Mouse (Mus musculus) layer of hippocampus, postnatal 10 days (tissue): ENCODE data around the gene Aamp. TPM values are rescaled to one million over a fixed set of nuclear protein-coding genes. Genes with fewer than 3 reads are reported as not detected.

Source experiments
- DNase-seq, 2 experiments: peaks; one replicate each; pipeline ENCODE4 v3.0.0; 2021; ENCODE audit warnings: low spot score in 2 of 2
- total RNA-seq, 2 experiments: library from RNA; stranded (reverse); gene quantifications; 2 replicates each; pipeline ENCODE4 v1.2.3; 2021

Gene Aamp
- total RNA-seq, 2 experiments from 2014 or later = 141 to 158 TPM

GRCm38 (mm10) chr1:74239162-74239561 is 45.4 kb downstream of the Aamp start:
- DNase-seq = no peak

- no peak for DNase-seq
These were observed 46.4 kb downstream of the Aamp start for GRCm38 (mm10) chr1:74238136-74238535.

GRCm38 (mm10) chr1:74237671-74238070 is 46.9 kb downstream of the Aamp start:
- no peak for DNase-seq

- DNase-seq = no peak
These were observed 47.8 kb downstream of the Aamp start for GRCm38 (mm10) chr1:74236590-74237317.

- DNase-seq = peak; percentile 95 to 98
These were observed 48.5 kb downstream of the Aamp start, which contains the start of gene Arpc2 for GRCm38 (mm10) chr1:74235938-74236589. Gene Arpc2, plus strand, starts transcription at chr1:74236084.

- DNase-seq = no peak
These were observed 53.5 kb downstream of the Aamp start for GRCm38 (mm10) chr1:74230992-74231391.

- no peak for DNase-seq
These were observed 54.6 kb downstream of the Aamp start for GRCm38 (mm10) chr1:74229942-74230341.

Other genes with a start within 250 kb of the Aamp start
- gene Tns1, start 160.3 kb downstream of the Aamp start, total RNA-seq = 10 to 100 TPM; 35.2 to 35.3 TPM
- gene Rufy4, start 159.2 kb downstream of the Aamp start, total RNA-seq = under 1 TPM in 1 of 2 experiments, not detected in 1; 0.21 TPM
- under 1 TPM; 0.13 to 0.25 TPM for gene Cxcr2, start 130.7 kb downstream of the Aamp start, total RNA-seq
- gene Cxcr1, start 90.1 kb downstream of the Aamp start, total RNA-seq = not detected
- gene Arpc2, start 48.7 kb downstream of the Aamp start, total RNA-seq = 100 to 1,000 TPM; 324 to 330 TPM
- gene Gpbar1, start 6.2 kb downstream of the Aamp start, total RNA-seq = not detected
- gene Pnkd, start 192 bp upstream of the Aamp start, total RNA-seq = 100 to 1,000 TPM; 125 to 130 TPM
- gene Tmbim1, start 20.9 kb upstream of the Aamp start, total RNA-seq = 10 to 100 TPM; 10.5 to 11.6 TPM
- 1 to 10 TPM; 1.2 to 1.7 TPM for gene Catip, start 77.4 kb upstream of the Aamp start, total RNA-seq
- gene Slc11a1, start 90.5 kb upstream of the Aamp start, total RNA-seq = 1 to 10 TPM; 2.0 to 3.0 TPM
- 10 to 100 TPM; 23.8 to 27.2 TPM for gene Ctdsp1, start 106.8 kb upstream of the Aamp start, total RNA-seq
- gene Vil1, start 124.6 kb upstream of the Aamp start, total RNA-seq = 1 to 10 TPM in 1 of 2 experiments, under 1 TPM in 1; 0.31 to 1.2 TPM
- gene Cnot9, start 221.3 kb upstream of the Aamp start, total RNA-seq = 10 to 100 TPM; 37.2 to 38.1 TPM